Mouse (Mus musculus) brain, embryonic 14.5 days (tissue): ENCODE data around the gene Opn1sw.

ENCODE experiments used
- CTCF ChIP-seq: fragments of 200-500 bp; IDR thresholded peaks from 2 replicates; pipeline ENCODE4 v1.5.1; 2012; ENCODE audit warnings: inconsistent platforms, mild to moderate bottlenecking, moderate library complexity, borderline replicate concordance; ENCODE audit not compliant: insufficient read depth, insufficient read length; ENCODE audit errors: extremely low read depth
- POLR2A ChIP-seq: fragments of 200-500 bp; IDR thresholded peaks from 2 replicates; pipeline ENCODE4 v1.6.1; 2012; ENCODE audit warnings: mild to moderate bottlenecking, inconsistent platforms, borderline replicate concordance; ENCODE audit not compliant: poor library complexity, insufficient read depth, insufficient read length, severe bottlenecking; ENCODE audit errors: extremely low read depth

- TF ChIP-seq CTCF: no peak
- no peak for TF ChIP-seq POLR2A
Measured at GRCm38 (mm10) chr6:29348371-29348724, 39.9 kb downstream of the Opn1sw start.
